Mouse (Mus musculus): ENCODE data around the gene Gm45062.

The Gm45062 gene

DNA sequence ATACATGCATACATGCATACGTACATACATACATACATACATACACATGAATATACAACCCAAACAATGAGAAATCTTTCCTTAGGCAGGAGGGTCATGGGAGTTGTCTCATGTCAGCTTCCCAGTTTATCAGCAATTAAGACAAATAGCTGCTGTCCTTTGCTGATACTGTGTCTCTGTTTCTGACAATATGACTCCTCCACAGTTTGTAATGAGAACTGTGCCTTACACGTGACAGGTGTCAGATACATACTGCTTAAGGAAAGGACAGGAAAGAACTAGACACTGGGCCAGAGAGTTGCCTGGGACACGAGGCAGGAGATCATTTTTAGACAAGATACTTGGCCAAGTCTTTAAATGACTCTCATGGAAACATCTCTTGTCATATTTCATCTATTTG is 215.1 kb downstream of the Gm45062 start:
- DNase-seq (ENCODE audit: low spot score) = no peak

DNA sequence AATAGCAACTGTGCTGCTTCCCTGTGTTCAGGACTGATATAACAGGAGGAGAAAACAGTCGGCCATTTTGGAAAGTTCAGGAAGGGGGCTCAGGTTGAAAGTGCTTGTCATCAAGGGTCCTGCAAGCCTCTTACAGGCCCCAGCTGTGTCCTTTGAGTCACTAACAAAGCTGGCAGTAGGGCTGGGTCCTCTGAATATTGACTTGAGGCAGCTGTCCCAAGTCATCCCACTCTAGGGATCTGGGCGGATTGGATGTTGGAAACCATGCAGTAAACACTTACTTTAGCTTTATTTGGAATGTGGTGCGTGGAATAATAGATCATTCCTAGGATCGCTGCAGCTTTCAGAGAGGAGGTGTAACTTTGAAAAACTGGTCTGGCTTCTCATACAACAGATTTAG is 215.6 kb downstream of the Gm45062 start:
- no peak for DNase-seq (ENCODE audit: low spot score)

DNA sequence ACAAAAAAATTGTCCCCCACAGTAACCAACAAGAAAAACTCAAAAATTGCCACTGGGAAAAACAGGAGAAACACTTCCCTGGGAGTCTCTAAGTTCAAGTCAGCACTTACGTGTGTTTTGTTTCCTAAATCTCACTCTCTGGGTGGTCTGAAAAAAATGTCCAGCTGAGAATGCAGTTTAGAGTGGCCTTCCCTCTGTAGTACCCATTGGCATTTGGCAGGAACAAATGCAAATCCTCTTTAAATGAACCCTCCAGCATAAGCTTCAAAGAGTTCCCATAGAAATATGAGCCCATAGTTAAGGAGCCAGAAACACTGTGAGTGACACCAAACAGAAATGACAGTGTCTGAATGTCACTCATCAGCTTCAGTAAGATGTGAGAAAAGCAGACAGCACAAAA is 219.9 kb downstream of the Gm45062 start:
- no peak for DNase-seq (ENCODE audit: low spot score)

DNA sequence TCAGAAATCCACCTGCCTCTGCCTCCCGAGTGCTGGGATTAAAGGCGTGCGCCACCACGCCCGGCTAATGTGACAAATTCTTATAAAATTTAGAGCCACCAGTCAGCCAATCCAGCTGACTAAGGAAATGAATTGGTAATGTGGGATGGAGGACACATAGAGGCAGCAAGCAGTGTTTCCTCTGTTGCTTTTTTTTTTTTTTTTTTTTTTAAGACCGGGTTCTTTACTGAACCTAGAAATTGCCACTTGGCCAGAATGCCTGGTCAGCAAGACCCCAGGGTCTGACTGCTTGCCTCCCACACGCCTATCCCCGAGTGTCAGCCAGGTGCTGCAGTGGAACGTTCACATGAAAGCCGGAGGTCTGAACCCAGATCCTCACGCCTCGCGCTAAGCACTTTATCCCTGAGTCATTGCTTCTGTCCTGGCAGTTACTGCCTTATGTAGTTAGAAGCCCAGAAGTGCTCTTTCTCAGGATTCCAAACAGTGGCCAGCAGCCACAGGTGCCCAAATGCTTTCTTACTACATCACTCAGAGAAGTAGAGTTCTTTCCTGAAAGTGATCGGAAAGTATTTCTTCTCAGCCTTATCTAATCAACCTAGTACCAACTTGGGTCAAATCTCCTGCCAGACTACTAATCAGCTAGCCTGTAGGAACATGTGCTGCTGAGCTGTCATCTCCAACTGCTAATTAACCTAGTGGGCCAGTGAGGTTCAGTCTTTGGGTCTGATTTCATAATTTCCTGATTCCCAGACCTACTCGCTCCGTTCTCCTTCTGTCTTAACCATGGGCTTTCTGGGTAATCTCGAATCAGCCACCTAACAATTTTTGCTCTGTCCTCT is 225.4 kb downstream of the Gm45062 start:
- DNase-seq (ENCODE audit: low spot score) = no peak

DNA sequence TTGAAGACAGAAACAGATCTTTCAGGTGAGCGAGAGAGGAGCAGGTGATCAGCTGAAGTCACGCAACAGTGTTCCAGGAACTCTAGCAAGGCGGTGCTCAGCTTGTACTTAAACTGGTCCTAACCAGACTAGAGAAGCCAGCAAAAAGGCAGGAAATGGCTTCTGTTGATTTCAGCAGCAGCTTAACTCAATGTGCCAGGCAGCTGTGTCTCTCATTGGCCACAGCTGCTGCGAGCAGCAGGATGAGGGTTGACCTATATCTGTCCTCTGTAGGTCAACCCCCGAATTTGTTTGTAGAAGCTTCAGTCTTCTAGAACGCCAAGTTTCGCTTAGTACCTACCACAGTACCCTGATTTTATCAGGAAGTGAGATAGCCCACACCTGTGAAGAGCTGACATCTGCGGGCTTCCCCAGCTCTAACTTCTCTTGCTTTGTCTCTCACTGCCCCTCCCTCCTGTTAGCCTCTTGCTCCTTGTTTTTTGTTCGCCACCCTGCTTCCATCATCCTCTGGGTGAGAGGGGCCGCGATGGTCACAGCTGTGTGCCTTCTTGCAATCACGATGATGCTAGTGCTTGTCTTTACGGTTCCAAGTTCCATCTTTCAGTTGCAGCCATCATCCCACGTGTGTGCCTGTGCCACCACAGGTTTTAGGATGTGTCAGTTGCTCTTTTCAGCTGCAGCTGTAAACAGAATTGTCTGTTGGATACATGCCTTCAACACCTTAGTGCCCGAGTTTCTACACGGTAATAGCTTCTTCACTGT is 226.3 kb downstream of the Gm45062 start:
- DNase-seq (ENCODE audit: low spot score) = no peak

DNA sequence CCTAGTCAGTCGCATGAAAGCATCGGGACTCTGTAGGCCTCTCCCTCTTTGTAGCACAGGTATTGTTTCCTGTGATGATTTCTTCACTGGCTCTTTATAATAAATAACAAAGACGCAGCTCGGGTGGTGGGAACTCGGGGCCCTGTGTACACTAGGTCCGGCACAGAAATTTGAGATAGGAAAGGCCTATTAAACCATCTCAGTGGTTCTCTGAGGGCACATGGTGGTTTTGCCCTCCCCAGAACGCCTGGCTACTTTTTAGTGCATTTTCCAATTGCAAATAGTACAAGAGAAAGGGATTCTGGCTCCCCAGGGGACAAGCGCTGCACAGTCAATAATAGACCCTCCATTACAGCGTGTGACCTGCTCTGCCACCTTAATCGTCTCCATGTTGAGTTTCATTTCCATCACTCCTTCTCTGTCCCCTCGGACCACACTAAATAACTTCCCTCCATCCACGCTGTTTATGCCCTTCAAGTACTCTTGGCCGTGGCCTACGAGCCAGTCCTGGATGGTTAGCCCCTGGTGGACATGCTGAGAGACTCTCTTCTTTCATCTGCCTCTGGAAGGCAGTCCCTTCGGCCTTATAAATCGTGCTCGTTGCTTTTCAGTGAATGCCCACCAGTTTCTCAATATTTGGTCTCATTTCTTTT is 227.3 kb downstream of the Gm45062 start:
- DNase-seq (ENCODE audit: low spot score) = no peak

DNA sequence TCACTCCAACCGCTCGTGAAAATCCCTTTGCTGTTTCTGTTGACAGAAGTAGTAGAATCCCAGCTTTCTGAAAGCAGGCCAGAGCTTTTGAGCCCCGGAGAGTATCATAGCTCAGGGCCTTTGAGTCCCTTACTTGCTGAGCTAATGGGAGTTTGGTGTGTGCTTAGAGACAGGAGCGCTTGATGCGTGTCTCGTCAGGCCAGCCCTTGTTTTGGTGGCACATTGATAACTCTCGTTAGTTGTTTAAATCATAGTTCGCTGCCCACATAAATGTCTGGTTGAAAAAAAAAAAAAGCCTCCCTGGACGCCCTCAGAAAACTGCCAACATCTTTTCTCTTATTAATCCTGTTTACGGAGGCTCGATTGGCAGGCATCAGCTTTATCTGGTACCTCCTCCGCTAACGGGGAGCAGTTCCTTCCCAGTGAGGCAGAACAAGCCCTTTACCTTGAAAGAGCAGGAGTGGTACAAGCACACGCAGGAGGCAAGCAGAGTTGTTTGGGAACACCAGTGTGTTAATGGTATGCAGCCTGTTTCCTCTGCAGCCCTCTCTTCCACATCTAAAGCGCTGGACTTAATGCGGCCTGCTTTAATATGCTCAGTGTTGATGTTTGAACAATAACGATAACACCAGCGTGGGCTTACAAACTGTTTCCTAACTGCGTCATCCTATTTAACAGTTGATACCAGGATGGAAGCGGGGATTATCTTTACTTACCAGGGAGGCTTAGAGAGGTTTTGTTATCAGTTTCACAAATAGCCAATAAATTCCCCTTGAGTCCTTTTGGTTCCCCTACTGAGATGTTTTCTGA is 228.0 kb downstream of the Gm45062 start:
- DNase-seq (ENCODE audit: low spot score) = peak; percentile 11

DNA sequence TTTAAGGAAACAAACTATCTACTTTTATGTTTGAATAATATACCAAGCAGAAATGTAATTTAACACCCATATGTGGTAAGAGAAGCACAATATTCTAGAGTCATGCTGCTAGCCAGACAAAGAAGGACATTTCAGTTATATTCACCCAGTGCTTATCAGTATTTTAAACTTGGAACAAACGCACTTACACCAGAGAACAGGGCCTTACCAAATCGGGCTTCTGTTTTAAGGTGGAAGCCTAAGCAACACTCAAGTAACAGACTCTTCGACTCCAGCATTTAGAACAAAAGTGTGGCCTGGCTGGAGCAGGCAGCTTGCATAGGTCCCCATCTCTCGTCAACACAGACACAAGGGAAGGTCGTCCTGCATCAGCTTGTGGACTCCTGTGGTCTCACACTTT is 229.0 kb downstream of the Gm45062 start:
- no peak for DNase-seq (ENCODE audit: low spot score)

DNA sequence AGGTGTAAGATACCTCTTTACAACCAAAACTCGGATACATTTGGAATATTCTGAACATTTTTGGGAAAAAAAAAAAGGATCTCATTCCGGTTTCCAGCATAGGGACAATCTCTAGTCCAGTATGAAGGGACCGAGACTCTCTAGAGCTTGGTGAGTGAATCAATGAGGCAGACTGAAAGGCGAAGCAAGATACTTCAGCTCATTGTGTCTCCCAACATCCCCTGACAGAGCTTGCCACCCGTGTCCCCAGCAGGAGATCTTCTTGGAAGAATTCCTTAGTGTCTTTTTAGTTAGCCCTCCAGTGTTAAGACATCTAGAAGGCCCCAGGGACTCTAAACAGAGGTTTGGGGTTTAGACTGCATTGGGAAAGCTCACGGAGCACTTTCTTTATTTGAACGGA is 230.0 kb downstream of the Gm45062 start:
- DNase-seq (ENCODE audit: low spot score) = no peak

DNA sequence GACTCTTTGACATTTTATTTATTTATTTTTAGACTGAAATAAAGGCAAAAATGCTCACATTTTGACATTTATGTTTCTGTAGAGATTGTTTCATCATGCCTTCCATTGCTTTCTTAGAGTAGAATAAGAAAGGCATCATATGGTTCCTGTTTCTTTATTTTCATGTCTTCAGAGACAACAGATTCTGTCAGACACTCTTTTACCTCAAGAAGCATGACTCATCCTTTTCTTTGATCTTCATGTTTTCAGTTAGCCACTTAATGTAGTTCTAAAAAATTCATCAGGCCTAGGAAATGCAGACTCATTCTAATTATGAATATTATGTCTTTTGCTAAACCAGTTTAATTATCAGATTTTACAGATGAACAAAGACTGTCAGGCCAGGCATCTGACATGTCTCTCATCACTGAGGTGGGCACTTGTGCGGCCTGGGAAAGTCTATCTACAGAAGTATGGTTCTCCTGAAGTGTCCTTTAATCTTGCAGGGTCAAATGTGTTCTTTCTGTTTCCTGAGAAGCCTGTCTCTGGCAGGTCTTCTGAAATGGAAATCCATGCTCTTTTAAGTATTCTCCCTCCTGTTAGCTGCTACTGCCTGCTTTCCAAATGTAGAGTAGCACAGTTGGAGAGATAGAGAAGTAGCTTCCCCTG is 230.8 kb downstream of the Gm45062 start:
- DNase-seq (ENCODE audit: low spot score) = no peak

DNA sequence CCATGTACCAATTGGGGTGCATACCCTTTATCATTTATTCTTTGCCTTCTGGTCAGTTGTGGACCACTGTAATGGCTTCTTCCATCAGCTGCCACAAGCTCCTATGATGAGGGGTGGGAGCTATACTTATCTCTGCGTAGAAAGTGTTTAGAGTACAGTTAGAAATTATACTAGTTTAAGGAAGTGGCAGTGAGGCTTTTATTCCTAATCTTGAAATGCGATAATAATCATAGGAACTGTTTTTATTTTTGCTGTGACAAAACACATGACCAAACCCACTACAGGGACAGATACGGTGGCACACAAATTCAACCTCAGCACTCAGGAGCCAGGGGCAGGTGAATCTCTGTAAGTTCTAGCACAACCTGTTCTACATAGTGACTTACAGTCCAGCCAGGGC is 233.0 kb downstream of the Gm45062 start:
- no peak for DNase-seq (ENCODE audit: low spot score)

DNA sequence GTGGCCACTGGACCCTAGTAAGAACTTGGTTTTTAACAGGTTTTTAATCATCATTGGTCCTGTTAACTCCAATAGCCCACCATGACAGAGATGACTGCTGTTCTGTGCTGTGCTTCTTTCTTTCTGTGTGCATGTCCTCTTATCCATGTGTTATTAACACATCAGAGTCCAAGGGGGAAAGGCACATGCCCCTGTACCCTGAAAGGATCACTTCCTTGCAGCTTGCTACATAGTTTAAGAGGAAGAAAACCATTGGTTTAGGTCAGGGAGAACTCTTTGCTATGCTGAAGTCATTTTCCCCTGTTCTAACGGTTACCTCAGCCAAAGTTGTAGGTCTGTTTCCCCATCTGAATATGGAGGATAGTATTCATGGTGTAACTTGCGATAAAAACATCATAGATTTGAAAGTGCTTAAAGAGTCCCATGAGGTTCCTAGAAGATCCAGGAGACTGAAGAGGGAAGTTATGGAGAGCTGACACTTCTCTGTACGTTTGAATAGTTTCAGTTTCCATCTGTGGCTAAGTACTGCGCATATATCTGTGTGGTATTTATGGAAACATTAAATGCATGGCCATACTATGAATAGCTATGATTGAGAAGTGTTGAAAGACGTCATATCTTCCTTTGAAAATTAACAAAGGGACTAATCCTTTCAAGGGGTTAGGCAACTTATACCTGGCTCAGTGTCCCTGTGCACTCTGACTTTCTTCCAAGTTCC is 236.0 kb downstream of the Gm45062 start:
- DNase-seq (ENCODE audit: low spot score) = no peak

DNA sequence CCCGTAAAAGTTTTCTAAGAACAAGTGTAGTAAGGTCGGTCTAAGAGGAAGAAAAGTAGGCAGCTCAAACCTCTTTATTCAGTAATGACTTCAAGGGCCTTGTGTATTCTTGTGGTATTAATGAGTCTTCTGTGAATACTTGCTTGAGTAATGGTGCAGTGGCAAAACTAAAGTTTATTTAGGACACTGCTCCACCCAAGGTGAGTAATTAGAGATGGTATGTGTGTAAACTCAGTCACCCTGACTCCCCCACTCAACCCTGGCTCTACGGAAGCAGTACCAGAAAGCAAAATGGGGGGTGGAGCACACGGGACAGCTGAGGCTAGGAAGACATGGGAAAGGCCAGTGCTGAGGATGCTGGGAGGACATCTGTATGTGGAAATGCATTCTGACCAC is 236.6 kb downstream of the Gm45062 start:
- DNase-seq (ENCODE audit: low spot score) = no peak

DNA sequence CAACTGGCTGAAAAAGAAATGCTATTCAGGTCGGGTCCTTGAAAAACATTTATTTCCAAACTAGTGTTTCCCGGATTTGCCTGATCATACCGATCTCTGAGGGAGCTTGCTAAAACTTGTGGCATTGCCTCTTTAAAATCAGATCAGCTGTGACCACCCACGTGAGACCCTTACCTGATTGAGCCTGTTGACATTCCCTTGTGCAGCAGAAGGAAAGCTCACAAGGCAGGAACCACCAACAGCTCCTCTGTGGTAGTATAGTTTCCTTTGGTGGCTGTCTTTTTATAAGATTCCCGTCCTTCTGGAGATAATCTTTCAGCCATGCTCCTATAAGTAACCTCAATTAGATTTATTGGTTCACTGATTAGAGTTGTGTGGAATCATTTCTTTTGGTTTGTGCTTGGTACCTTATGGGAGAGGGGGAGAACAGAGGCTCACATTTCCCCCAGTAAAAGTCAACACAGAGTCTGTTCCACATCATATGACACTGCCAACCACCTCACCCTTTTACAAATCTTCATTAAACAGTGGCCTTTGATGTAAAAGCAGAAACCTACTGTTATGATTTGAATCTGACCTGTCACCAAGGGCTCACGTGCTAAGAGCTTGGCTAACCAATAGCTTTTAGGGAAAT is 238.1 kb downstream of the Gm45062 start:
- no peak for DNase-seq (ENCODE audit: low spot score)

DNA sequence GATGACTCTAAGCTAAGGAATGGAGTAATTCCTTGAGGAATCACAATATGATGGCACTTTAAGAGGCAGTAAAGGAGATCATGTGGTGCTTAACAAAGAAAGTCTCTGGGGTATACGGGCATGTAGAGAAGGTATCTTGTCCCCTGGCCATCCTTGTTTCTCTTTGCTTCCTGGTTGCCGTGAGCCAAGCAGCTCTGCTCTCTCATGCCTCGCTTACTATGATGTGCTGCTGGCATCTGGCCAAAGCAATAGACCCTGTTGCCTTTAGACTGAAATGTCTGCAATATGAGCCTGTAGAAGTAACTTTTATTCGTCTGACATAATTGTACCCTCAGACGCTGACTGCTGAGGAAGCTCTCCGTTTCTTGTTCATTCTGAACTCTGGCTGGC is 238.6 kb downstream of the Gm45062 start:
- DNase-seq (ENCODE audit: low spot score) = no peak

DNA sequence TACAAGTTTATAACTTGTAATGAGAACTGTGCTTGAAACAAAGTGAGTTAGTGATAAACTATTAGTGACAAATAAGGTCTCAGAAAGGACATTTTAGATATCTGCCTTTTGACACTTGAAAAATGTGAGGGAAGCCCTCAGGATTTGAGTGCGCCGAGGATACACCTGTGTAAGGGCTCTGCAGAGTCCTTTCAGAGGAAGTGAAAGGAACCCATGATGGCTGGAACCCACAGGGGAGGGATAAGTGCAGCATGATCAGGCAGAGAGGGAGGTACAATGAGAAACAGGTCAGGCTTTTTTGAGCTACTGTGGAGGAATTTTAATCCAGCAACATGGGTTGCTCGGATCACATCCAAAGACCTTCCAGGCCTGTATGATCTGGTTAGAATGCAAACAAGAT is 239.7 kb downstream of the Gm45062 start:
- no peak for DNase-seq (ENCODE audit: low spot score)

DNA sequence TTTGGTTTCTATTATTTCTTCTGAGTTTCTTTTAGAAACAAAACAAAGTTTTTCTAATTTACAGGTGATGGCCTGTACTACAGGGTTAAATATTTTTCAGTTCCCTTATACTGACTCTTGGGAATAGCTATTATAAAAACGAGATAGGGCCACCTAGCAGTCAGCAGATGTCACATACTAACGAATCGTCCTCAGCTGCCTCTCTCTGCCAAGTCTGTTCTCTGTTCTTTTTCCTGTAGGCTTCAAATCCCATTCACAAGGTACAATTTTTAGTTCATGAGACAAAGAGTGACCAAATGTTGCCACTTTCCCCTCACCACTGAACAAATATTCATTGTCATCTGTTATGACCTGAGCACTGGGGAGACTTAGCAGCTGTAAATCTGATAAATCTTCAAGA is 244.7 kb downstream of the Gm45062 start:
- DNase-seq (ENCODE audit: low spot score) = no peak

DNA sequence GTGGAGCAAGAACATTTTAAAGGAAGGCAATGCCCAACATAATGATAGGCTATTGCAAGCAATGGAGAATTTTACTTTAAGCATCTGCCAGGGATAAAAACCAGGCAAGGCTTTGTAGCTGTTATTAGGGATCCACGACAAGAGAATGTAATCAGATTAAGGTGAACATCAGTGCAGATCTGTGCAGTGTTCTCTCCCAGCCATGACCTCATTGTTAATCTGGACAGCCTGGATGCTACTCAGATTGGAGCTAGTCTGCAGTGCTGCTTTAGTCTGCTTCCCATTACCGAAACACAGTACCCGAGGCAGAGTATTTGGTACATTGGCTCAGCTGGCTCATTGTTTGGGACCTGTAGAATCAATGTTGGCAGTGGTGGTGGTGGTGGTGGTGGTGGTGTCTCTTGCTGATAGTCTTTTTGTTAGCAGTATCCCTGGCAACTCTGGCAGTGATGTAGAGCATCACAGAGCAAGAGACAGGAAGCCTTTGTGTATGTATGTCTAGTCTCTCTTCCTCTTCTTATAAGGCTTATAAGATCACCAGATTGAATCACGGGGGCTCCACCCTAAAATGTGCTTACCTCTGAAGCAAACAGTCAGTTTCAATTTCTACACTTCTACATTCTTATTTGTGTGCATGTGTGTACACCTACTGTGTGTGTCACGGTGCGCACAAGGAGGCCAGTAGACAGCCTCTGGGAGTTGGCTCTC is 245.4 kb downstream of the Gm45062 start:
- DNase-seq (ENCODE audit: low spot score) = peak; percentile 9

DNA sequence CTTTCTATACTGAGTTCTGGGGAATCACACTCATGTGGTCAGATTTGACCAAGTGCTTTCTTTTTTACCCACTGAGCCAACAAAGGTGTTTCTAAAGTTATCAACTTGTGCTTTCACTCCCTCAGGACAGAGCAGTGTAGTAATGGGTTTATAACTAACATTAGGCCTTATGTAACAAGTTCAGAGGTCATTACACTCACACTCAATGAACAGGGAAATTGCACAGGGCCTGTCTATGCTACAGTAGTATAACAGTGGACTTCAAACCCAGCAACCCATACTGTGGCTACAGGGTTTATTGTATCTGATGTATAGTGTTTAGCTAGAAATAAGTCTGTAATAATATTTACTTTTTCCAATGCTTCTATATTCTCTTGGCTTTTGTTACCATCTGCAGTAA is 247.4 kb downstream of the Gm45062 start:
- no peak for DNase-seq (ENCODE audit: low spot score)
